Mouse (Mus musculus): ENCODE data around the gene Wdr81. TPM values are rescaled to one million over a fixed set of nuclear protein-coding genes. Genes with fewer than 3 reads are reported as not detected.
"Not testable (repeated sequence)": the region's sequence is repeated elsewhere in the genome, so short reads cannot be mapped to it uniquely, and the experiment has no call there.

The Wdr81 gene
- polyA plus RNA-seq, 1 experiment from 2014 or later = 6.6 TPM

- Histone ChIP-seq H3K4me3 (peak overlapping the region; percentile 69), H3K9me3 (replicated peaks) (no peaks in the 10 kb centered on the region), H3K36me3 (no peaks in the 10 kb centered on the region), H3K27ac (peak overlapping the region; percentile 86), H3K4me1 (peaks cover 50% of the 10 kb centered on the region), H3K27me3 (ENCODE audit: low read depth, poor library complexity, severe bottlenecking) (no peaks in the 10 kb centered on the region)
- DNase-seq (ENCODE audit: low spot score) = no peak
- 82% methylated on average over 5 of the region's 5 CpGs for WGBS
These were observed 4.7 kb upstream of the Wdr81 start for GRCm38 (mm10) chr11:75459141-75459711.

- H3K27me3 ChIP-seq (ENCODE audit: low read depth, poor library complexity, severe bottlenecking) = peaks cover 2% of the 10 kb centered on the region
- H3K4me3 ChIP-seq = no peak overlapping the region
- no peak for DNase-seq (ENCODE audit: low spot score)
- no peaks in the 10 kb centered on the region for H3K36me3 ChIP-seq
- WGBS = 86% methylated on average over 8 of the region's 8 CpGs
- no peaks in the 10 kb centered on the region for H3K9me3 ChIP-seq (replicated peaks)
- H3K27ac ChIP-seq = no peak overlapping the region
- H3K4me1 ChIP-seq = peaks cover 53% of the 10 kb centered on the region
These were observed 4.1 kb upstream of the Wdr81 start for GRCm38 (mm10) chr11:75458628-75459041.

- Histone ChIP-seq H3K9me3 (replicated peaks) (no peaks in the 10 kb centered on the region), H3K27ac (no peak overlapping the region), H3K27me3 (ENCODE audit: low read depth, poor library complexity, severe bottlenecking) (peaks cover 7% of the 10 kb centered on the region), H3K36me3 (no peaks in the 10 kb centered on the region), H3K4me1 (peaks cover 52% of the 10 kb centered on the region), H3K4me3 (no peak overlapping the region)
- WGBS = 21% methylated on average over 3 of the region's 3 CpGs
- no peak for DNase-seq (ENCODE audit: low spot score)
These were observed 3.7 kb upstream of the Wdr81 start for GRCm38 (mm10) chr11:75458169-75458568.

DNA sequence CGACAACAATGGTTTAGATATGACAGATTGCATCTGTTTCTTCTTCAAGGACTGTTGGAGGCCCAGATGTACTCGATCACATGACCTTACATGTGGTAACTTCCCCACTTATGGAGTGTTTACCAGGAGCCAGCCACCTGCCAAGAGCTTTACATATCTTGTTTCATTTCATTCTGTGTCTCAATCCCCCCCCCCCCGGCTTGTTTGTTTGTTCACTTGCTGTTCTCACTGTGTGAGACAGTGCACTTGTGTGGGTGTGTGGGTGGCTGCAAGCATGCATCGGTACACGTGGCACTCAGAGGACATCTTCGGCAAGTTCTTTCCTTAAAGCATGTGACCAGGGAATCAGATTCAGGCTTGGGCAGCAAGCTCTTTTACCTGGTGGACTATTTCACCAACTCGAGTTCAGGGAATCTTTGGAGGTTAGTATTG lies 1.9 kb upstream of the Wdr81 start:
- Histone ChIP-seq H3K27me3 (ENCODE audit: low read depth, poor library complexity, severe bottlenecking) (peaks cover 8% of the 10 kb centered on the region), H3K36me3 (peaks cover 6% of the 10 kb centered on the region; the same call in 1 of the 2 replicates), H3K9me3 (replicated peaks) (no peaks in the 10 kb centered on the region), H3K27ac (no peak overlapping the region), H3K4me3 (no peak overlapping the region), H3K4me1 (peaks cover 35% of the 10 kb centered on the region)
- no peak for DNase-seq (ENCODE audit: low spot score)
- WGBS = 89% methylated on average over 7 of the region's 7 CpGs

GRCm38 (mm10) chr11:75455971-75456370 lies 1.5 kb upstream of the Wdr81 start:
- not testable (repeated sequence) for H3K27me3 ChIP-seq (ENCODE audit: low read depth, poor library complexity, severe bottlenecking); H3K4me3 ChIP-seq; H3K36me3 ChIP-seq; H3K9me3 ChIP-seq (replicated peaks); DNase-seq (ENCODE audit: low spot score); H3K27ac ChIP-seq
- 94% methylated on average over 2 of the region's 2 CpGs for WGBS
- H3K4me1 ChIP-seq = peaks cover 37% of the 10 kb centered on the region

DNA sequence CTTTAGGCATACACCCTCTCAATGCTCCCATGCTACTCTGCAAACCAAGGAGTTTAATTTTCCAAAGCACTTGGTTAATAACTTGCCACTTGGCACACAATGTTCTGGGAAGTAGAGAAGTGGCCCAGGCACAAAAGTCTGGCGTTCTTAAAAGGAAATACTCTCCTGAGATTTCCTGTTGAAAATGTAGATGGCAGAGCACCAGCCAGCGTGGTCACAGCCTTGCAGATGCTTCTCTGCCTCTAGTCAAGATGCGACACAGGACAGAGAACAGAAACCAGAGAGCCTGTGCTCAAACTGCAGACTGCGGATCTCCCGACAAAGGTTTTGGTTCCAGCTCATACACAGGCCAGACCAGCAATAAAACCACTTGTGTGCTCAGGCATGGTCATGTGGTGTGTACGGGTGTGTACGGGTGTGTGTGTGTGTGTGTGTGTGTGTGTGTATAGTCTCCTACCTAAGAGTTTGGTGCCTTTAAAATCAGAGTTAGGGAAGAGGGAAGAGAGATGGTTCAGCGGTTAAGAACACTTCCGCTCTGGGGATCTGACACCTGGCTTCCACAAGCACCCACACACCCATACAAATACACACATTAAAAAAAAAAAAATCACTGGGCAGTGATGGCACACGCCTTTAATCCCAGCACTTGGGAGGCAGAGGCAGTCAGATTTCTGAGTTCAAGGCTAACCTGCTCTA lies 672 bp upstream of the Wdr81 start:
- Histone ChIP-seq H3K4me1 (peaks cover 35% of the 10 kb centered on the region), H3K4me3 (peak overlapping the region; percentile 76), H3K9me3 (replicated peaks) (no peaks in the 10 kb centered on the region), H3K36me3 (peaks cover 12% of the 10 kb centered on the region; the same call in 1 of the 2 replicates), H3K27me3 (ENCODE audit: low read depth, poor library complexity, severe bottlenecking) (peaks cover 8% of the 10 kb centered on the region), H3K27ac (peak overlapping the region; percentile 80)
- WGBS = 80% methylated on average over 10 of the region's 10 CpGs
- DNase-seq (ENCODE audit: low spot score) = no peak

- Histone ChIP-seq H3K4me1 (peaks cover 24% of the 10 kb centered on the region), H3K4me3 (peak overlapping the region; percentile 76; the same call in 1 of the 2 replicates), H3K9me3 (replicated peaks) (no peaks in the 10 kb centered on the region), H3K27ac (no peak overlapping the region), H3K36me3 (peaks cover 28% of the 10 kb centered on the region), H3K27me3 (ENCODE audit: low read depth, poor library complexity, severe bottlenecking) (peaks cover 8% of the 10 kb centered on the region)
- 93% methylated on average over 31 of the region's 31 CpGs for WGBS
- no peak for DNase-seq (ENCODE audit: low spot score)
These were observed 1.5 kb downstream of the Wdr81 start for GRCm38 (mm10) chr11:75452812-75453557.

DNA sequence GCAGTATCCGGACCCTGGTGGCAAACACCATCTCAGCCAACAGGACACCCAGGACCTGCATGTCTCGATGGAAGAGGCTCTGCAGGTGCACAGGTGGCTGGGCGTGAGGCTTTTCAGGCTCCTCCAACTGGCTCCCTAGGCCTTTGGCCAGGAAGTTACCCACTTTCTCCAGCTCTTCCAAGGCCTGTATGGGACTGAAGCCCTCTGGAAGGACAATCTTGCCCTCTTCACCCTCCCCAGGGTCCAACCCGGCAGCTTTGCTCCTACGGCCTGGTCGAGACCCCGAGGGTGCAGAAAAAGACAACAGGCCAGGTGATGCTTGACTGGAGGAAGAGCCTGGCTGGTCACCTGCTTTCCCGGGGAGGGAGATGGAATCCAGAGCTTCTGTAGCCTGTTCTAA lies 2.4 kb downstream of the Wdr81 start:
- peaks cover 24% of the 10 kb centered on the region for H3K4me1 ChIP-seq
- no peaks in the 10 kb centered on the region for H3K9me3 ChIP-seq (replicated peaks)
- peaks cover 8% of the 10 kb centered on the region for H3K27me3 ChIP-seq (ENCODE audit: low read depth, poor library complexity, severe bottlenecking)
- no peak for DNase-seq (ENCODE audit: low spot score)
- H3K36me3 ChIP-seq = peaks cover 33% of the 10 kb centered on the region
- no peak overlapping the region for H3K27ac ChIP-seq
- H3K4me3 ChIP-seq = no peak overlapping the region
- WGBS = 91% methylated on average over 8 of the region's 8 CpGs

GRCm38 (mm10) chr11:75450936-75451335 lies 3.6 kb downstream of the Wdr81 start:
- 90% methylated on average over 15 of the region's 15 CpGs for WGBS
- Histone ChIP-seq H3K9me3 (replicated peaks) (no peaks in the 10 kb centered on the region), H3K27ac (no peak overlapping the region), H3K4me3 (no peak overlapping the region), H3K4me1 (peaks cover 24% of the 10 kb centered on the region), H3K36me3 (peaks cover 38% of the 10 kb centered on the region), H3K27me3 (ENCODE audit: low read depth, poor library complexity, severe bottlenecking) (peaks cover 8% of the 10 kb centered on the region)
- DNase-seq (ENCODE audit: low spot score) = no peak

- H3K36me3 ChIP-seq = peaks cover 42% of the 10 kb centered on the region
- H3K27ac ChIP-seq = 0 out of 2 replicates have a peak overlapping the region, but pooled peaks have one; percentile 19
- H3K9me3 ChIP-seq (replicated peaks) = no peaks in the 10 kb centered on the region
- peaks cover 24% of the 10 kb centered on the region for H3K4me1 ChIP-seq
- peaks cover 8% of the 10 kb centered on the region for H3K27me3 ChIP-seq (ENCODE audit: low read depth, poor library complexity, severe bottlenecking)
- DNase-seq (ENCODE audit: low spot score) = no peak
- no peak overlapping the region for H3K4me3 ChIP-seq
- WGBS = 88% methylated on average over 8 of the region's 8 CpGs
These were observed 4.1 kb downstream of the Wdr81 start for GRCm38 (mm10) chr11:75450304-75450908.

- peaks cover 17% of the 10 kb centered on the region for H3K4me1 ChIP-seq
- no peak for DNase-seq (ENCODE audit: low spot score)
- 90% methylated on average over 7 of the region's 7 CpGs for WGBS
- H3K27ac ChIP-seq = 0 out of 2 replicates have a peak overlapping the region, but pooled peaks have one; percentile 14
- H3K9me3 ChIP-seq (replicated peaks) = no peaks in the 10 kb centered on the region
- H3K4me3 ChIP-seq = no peak overlapping the region
- H3K36me3 ChIP-seq = peaks cover 42% of the 10 kb centered on the region
- peaks cover 8% of the 10 kb centered on the region for H3K27me3 ChIP-seq (ENCODE audit: low read depth, poor library complexity, severe bottlenecking)
These were observed 4.8 kb downstream of the Wdr81 start for GRCm38 (mm10) chr11:75449695-75450094.

DNA sequence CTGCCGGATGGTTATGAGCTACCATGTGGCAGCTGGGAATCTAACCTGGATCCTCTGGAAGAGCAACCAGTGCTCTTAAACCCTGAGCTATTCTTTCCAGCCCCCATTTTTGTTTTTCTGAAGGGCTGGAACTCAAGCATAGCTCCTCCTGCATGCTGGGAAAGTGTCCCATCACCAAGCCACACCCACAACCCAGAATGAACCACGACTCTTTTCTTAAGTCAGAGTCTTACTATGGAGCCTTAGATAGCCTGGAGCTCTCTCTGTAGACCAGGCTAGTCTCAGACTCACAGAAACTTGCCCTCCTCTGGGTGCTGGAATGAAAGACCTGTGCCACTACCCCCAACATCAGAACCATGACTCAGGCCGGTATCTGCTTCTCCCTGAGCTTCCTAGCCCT lies 5.9 kb downstream of the Wdr81 start:
- Histone ChIP-seq H3K36me3 (peaks cover 46% of the 10 kb centered on the region), H3K4me3 (no peak overlapping the region), H3K9me3 (replicated peaks) (no peaks in the 10 kb centered on the region), H3K27ac (no peak overlapping the region), H3K4me1 (peaks cover 16% of the 10 kb centered on the region), H3K27me3 (ENCODE audit: low read depth, poor library complexity, severe bottlenecking) (peaks cover 6% of the 10 kb centered on the region)
- 85% methylated on average over 3 of the region's 3 CpGs for WGBS
- no peak for DNase-seq (ENCODE audit: low spot score)

Measured in limb, embryonic 10.5 days (tissue).